Mouse (Mus musculus) cerebellum, adult 2 months (tissue): ENCODE measurements around the gene Ptprcap. TPM values are rescaled to one million over a fixed set of nuclear protein-coding genes. Genes with fewer than 3 reads are reported as not detected.
"Not testable (repeated sequence)": the region's sequence is repeated elsewhere in the genome, so short reads cannot be mapped to it uniquely, and the experiment has no call there.

ENCODE experiments used
- DNase-seq, 2 experiments: peaks; one replicate each; pipeline ENCODE4 v3.0.0; 2021
- H3K27ac ChIP-seq: fragments of 200-500 bp; 2 replicates; pipeline ENCODE4 v1.5.1; 2012; ENCODE audit warnings: low read length, control low read depth, inconsistent platforms; ENCODE audit not compliant: insufficient read depth
- H3K27me3 ChIP-seq: fragments of 200-500 bp; 2 replicates; pipeline ENCODE4 v1.6.1; 2012; ENCODE audit warnings: inconsistent platforms, mild to moderate bottlenecking, low read length, moderate library complexity; ENCODE audit not compliant: control insufficient read depth, insufficient read depth
- H3K4me1 ChIP-seq: fragments of 200-500 bp; 2 replicates; pipeline ENCODE4 v1.6.1; 2011; ENCODE audit warnings: low read length; ENCODE audit not compliant: control insufficient read depth, insufficient read depth
- H3K4me3 ChIP-seq: fragments of 200-500 bp; replicated peaks from 2 replicates; pipeline ENCODE3; 2011; ENCODE audit warnings: mild to moderate bottlenecking, low read depth, low read length, control low read depth; ENCODE audit not compliant: insufficient read depth
- CTCF ChIP-seq: fragments of 200-500 bp; IDR thresholded peaks from 2 replicates; pipeline ENCODE4 v1.5.1; 2011; ENCODE audit warnings: low read depth, mild to moderate bottlenecking, control low read depth, low read length, moderate library complexity, borderline replicate concordance; ENCODE audit not compliant: insufficient read depth
- POLR2A ChIP-seq: fragments of 200-500 bp; IDR thresholded peaks from 2 replicates; pipeline ENCODE4 v1.6.1; 2011; ENCODE audit warnings: low read length, control low read depth, borderline replicate concordance; ENCODE audit not compliant: insufficient read depth
- WGBS: fragments of 180-500 bp; shearing (Covaris S2); methylation state at CpG from one replicate; pipeline ENCODE4 v1.1.7; 2018; 5-methylcytosine and 5-hydroxymethylcytosine counted together
- polyA plus RNA-seq: library from polyadenylated mRNA; depleted of rRNA; stranded (reverse); fragments of >200 nt; gene quantifications from 2 replicates; pipeline ENCODE4 v1.2.3, GENCODE M21; 2012

Gene Ptprcap
- polyA plus RNA-seq, 1 experiment, result 0.98 TPM

- TF ChIP-seq CTCF, result no peak
- no peak for TF ChIP-seq POLR2A
- no peak overlapping the region for H3K27ac ChIP-seq
- H3K4me3 ChIP-seq, result no peak overlapping the region
- no peak for DNase-seq
- H3K27me3 ChIP-seq, result no peaks in the 10 kb centered on the region
- peaks cover 6% of the 10 kb centered on the region; the same call in 1 of the 2 replicates for H3K4me1 ChIP-seq
- 78% methylated on average over 7 of the region's 7 CpGs for WGBS
These were observed 23.9 kb upstream of the Ptprcap start for GRCm38 (mm10) chr19:4129462-4129861.

DNA sequence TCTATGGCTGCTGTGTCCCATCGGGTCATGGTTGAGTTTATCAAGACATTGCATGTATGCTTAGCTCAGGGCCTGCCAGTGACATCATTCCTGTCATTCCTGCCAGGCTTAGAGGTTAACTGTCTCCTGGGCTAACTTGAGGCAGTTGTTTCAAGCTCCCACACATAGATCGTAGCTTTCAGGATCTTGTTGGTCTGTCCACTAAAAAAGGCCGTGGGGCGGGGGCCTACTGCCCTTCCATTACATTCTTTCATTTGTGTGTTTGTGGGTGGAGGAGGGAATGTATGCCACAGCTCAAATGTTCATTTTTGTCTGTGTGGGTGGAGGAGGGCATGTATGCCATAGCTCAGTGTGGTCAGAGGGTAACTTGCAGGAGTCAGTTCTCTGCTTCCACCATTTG lies 23.3 kb upstream of the Ptprcap start:
- H3K4me3 ChIP-seq, result no peak overlapping the region
- WGBS, result 93% methylated on average over 4 of the region's 4 CpGs
- H3K27me3 ChIP-seq, result no peaks in the 10 kb centered on the region
- H3K27ac ChIP-seq, result no peak overlapping the region
- no peak for DNase-seq
- peaks cover 6% of the 10 kb centered on the region; the same call in 1 of the 2 replicates for H3K4me1 ChIP-seq
- TF ChIP-seq CTCF (no peak), POLR2A (no peak)

GRCm38 (mm10) chr19:4131075-4131474 lies 22.3 kb upstream of the Ptprcap start:
- WGBS, result 91% methylated on average over 5 of the region's 5 CpGs
- TF ChIP-seq POLR2A (no peak), CTCF (no peak)
- Histone ChIP-seq H3K4me1 (peaks cover 6% of the 10 kb centered on the region; the same call in 1 of the 2 replicates), H3K4me3 (no peak overlapping the region), H3K27ac (no peak overlapping the region), H3K27me3 (no peaks in the 10 kb centered on the region)
- DNase-seq, result no peak

DNA sequence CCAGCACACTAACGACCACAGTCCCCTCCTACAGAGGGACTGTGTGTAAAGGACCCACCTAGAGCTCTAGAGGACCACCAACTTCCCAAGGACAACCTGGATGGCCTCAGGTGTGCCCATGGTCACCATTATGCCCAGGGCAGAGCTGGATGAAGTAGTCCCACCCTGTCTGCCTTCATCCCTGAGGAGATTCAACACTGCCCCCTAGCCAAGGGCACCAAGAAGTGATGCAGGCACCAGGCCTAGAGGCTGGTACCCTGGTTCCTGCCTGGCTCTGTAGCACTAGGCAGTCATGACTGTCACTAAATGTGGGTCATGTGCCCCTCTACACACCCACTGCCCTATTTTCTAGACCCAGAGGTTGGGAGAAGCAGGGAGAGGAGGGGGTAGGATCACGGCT lies 21.6 kb upstream of the Ptprcap start:
- peaks cover 4% of the 10 kb centered on the region; the same call in 1 of the 2 replicates for H3K4me1 ChIP-seq
- H3K4me3 ChIP-seq, result no peak overlapping the region
- H3K27me3 ChIP-seq, result no peaks in the 10 kb centered on the region
- DNase-seq, result no peak
- WGBS, result 87% methylated on average over 2 of the region's 2 CpGs
- no peak overlapping the region for H3K27ac ChIP-seq
- TF ChIP-seq POLR2A (no peak), CTCF (no peak)

- Histone ChIP-seq H3K27me3 (no peaks in the 10 kb centered on the region), H3K27ac (no peak overlapping the region), H3K4me1 (no peaks in the 10 kb centered on the region), H3K4me3 (no peak overlapping the region)
- WGBS, result 63% methylated on average over 4 of the region's 4 CpGs
- TF ChIP-seq POLR2A, result no peak
- TF ChIP-seq CTCF, result no peak
- DNase-seq, result peak in 1 of 2 experiments; percentile 4
These were observed 19.1 kb upstream of the Ptprcap start for GRCm38 (mm10) chr19:4134354-4134753.

DNA sequence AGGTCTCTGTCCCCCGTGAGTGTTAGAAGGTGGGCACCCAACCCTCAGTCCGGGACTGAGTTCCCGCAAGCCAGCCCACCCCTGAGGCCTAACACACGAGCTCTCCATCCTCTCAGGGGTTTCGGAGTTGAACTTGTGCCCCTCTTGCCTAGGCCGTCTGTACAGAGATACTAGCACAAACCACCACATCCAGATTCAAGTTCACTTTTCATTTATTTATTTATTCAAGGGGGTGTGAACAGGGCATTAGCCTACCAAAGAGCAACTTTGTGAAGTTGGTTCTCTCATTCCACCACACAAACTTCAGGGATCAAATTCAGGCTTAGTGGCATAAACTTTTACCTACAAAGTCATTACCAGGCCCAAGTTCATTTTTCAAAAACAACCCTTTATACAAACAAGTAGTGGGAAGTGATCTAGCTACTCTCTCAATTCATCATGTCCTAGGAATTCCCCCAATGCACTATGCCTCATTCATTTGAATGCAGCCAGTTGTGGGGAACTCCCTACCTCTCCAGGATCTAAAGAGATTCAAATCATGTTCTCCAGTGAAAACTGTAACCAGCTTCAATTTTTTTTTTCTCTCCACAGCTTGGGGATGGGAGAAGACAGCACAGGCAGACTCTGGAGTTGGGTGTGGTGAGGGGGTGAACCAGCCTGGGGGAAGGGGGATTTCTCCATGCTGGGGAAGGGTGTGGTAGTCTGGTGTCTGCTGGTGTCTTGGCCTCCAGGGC lies 18.0 kb upstream of the Ptprcap start:
- not testable (repeated sequence) for H3K4me1 ChIP-seq, H3K27me3 ChIP-seq, DNase-seq, H3K27ac ChIP-seq, H3K4me3 ChIP-seq
- 85% methylated on average over 6 of the region's 6 CpGs for WGBS

DNA sequence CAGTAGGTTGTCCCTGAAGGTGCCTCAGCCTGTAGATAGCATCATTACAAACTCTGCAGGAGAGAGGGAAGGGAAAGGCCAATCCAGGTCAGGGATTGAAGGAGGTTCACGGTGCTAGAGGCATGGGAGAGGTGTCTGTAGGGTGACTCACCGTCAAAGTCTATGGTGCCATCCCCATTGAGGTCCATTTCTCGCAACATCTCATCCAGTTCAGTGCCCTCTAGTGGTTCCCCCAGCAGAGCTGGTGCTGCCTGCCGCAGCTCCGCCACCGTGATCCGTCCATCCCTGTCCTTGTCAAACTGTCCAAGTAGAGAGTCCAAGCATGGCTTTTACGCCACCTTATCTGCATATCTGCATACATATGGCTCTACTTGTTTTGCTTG lies 17.4 kb upstream of the Ptprcap start:
- H3K4me3 ChIP-seq, H3K27ac ChIP-seq, H3K4me1 ChIP-seq, H3K27me3 ChIP-seq: not testable (repeated sequence)
- DNase-seq, result peak; percentile 36 to 37
- TF ChIP-seq CTCF, result peak; percentile 59; the same call in 1 of the 2 replicates
- 12% methylated on average over 8 of the region's 8 CpGs for WGBS

GRCm38 (mm10) chr19:4136463-4136862 lies 16.9 kb upstream of the Ptprcap start:
- Histone ChIP-seq H3K27ac (no peak overlapping the region), H3K27me3 (no peaks in the 10 kb centered on the region), H3K4me3 (no peak overlapping the region), H3K4me1 (no peaks in the 10 kb centered on the region)
- DNase-seq, result no peak
- 82% methylated on average over 5 of the region's 5 CpGs for WGBS
- TF ChIP-seq POLR2A, result no peak
- no peak for TF ChIP-seq CTCF
